Mouse (Mus musculus) hindbrain, embryonic 13.5 days (tissue): ENCODE data around the gene Nkap. TPM values are rescaled to one million over a fixed set of nuclear protein-coding genes. Genes with fewer than 3 reads are reported as not detected.
"Not testable (repeated sequence)": the region's sequence is repeated elsewhere in the genome, so short reads cannot be mapped to it uniquely, and the experiment has no call there.

Source experiments
- ATAC-seq: fragments of 200-750 bp; cut with Nextera tagmentation; 2 replicates; pipeline ENCODE4 v1.8.0; 2017; ENCODE audit warnings: moderate TSS enrichment; ENCODE audit not compliant: low FRiP score
- H3K27ac ChIP-seq: fragments of 300-500 bp; sonication (generic); 2 replicates; pipeline ENCODE4 v1.5.1; 2015; ENCODE audit warnings: inconsistent platforms, mild to moderate bottlenecking, moderate library complexity
- H3K27me3 ChIP-seq: fragments of 300-500 bp; sonication (generic); 2 replicates; pipeline ENCODE4 v1.6.1; 2015; ENCODE audit warnings: mild to moderate bottlenecking, inconsistent platforms
- H3K36me3 ChIP-seq: fragments of 300-500 bp; sonication (generic); 2 replicates; pipeline ENCODE4 v1.6.1; 2015; ENCODE audit warnings: mild to moderate bottlenecking, inconsistent platforms
- H3K4me1 ChIP-seq: fragments of 300-500 bp; sonication (generic); replicated peaks from 2 replicates; pipeline ENCODE4 v1.6.1; 2015; ENCODE audit warnings: inconsistent platforms
- H3K4me2 ChIP-seq: fragments of 300-500 bp; sonication (generic); 2 replicates; pipeline ENCODE4 v1.6.1; 2015; ENCODE audit warnings: inconsistent platforms, mild to moderate bottlenecking, moderate library complexity
- H3K4me3 ChIP-seq: fragments of 300-500 bp; sonication (generic); 2 replicates; pipeline ENCODE4 v1.5.1; 2015; ENCODE audit warnings: mild to moderate bottlenecking, inconsistent platforms
- H3K9ac ChIP-seq: fragments of 300-500 bp; sonication (generic); 2 replicates; pipeline ENCODE4 v1.6.1; 2015; ENCODE audit warnings: mild to moderate bottlenecking, inconsistent platforms
- H3K9me3 ChIP-seq: fragments of 300-500 bp; sonication (generic); 2 replicates; pipeline ENCODE4 v1.6.1; 2016; ENCODE audit warnings: inconsistent platforms
- WGBS: fragments of 180-500 bp; shearing (Covaris S2); methylation state at CpG from one replicate; pipeline ENCODE4 v1.1.7; 2015; 5-methylcytosine and 5-hydroxymethylcytosine counted together
- polyA plus RNA-seq: library from polyadenylated mRNA; unstranded; fragments of >200 nt; fragmentation: Nextera tagmentation; extraction: Ambion mirVana; gene quantifications from 2 replicates; pipeline ENCODE4 v1.2.1, GENCODE M21; 2015

Gene Nkap
- polyA plus RNA-seq, 1 experiment from 2014 or later = 24.2 TPM

GRCm38 (mm10) chrX:37167085-37167484 lies 40.5 kb downstream of the Nkap start:
- H3K4me3 ChIP-seq = no peak overlapping the region
- no peak overlapping the region for H3K27ac ChIP-seq
- no peak overlapping the region for H3K9ac ChIP-seq
- no peaks in the 10 kb centered on the region for H3K4me1 ChIP-seq
- ATAC-seq = no peak
- no peaks in the 10 kb centered on the region for H3K27me3 ChIP-seq
- no peak overlapping the region for H3K4me2 ChIP-seq
- no peaks in the 10 kb centered on the region for H3K36me3 ChIP-seq
- H3K9me3 ChIP-seq = no peaks in the 10 kb centered on the region
- 28% methylated on average over 3 of the region's 3 CpGs for WGBS

DNA sequence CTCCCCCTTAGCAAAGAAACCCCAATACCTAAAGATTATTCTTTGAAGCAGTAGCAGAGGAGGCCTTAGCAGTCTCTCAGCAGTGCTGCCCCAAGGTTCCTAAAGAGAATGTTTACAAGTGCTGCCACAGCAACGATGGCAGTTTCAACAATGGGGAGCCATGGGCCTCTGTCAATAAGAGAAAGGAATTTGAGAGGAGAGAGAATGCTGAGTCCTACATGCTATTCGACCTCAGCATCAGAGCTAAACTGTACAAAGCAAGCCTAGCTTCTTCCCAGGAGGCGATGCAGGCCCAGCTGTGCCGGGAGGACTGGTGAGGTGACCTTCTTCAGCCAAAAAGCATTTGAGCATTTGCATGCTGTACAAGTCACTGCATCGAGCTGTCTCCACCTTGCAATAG lies 42.1 kb downstream of the Nkap start, which contains the start of gene Akap14:
Akap14 (minus strand) TSS at position 101 of the 400 bp plus-strand sequence.
- no peak within 1 kb of the TSS for H3K4me2 ChIP-seq
- no peaks in the 10 kb centered on the region for H3K36me3 ChIP-seq
- no peaks in the 10 kb centered on the region for H3K4me1 ChIP-seq
- no peaks in the 10 kb centered on the region for H3K27me3 ChIP-seq
- H3K4me3 ChIP-seq = no peak within 1 kb of the TSS
- H3K9ac ChIP-seq = no peak within 1 kb of the TSS
- 37% methylated on average over 5 of the region's 5 CpGs for WGBS
- no peak for ATAC-seq
- no peak within 1 kb of the TSS for H3K27ac ChIP-seq
- no peaks in the 10 kb centered on the region for H3K9me3 ChIP-seq

DNA sequence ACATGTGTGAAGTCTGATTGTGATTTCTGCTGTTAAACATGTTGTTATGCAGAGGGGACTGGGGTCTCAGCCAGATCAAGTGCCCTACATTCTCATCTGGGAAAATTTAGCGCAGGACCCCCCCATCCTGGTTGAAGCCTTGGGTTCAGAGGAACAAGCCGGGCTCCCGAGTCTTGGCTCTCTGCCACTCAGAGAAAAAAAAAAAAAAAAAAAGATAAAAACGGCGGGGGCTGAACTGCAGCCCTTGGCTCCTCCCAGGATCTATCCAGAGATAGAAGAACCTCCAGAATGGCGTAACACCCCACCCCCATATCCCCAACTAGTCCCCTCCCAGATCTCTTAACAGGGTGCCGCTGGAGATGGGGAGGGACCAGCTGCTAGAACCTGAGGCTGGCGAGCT lies 57.8 kb downstream of the Nkap start:
- WGBS = 67% methylated on average over 6 of the region's 8 CpGs
- not testable (repeated sequence) for ATAC-seq

DNA sequence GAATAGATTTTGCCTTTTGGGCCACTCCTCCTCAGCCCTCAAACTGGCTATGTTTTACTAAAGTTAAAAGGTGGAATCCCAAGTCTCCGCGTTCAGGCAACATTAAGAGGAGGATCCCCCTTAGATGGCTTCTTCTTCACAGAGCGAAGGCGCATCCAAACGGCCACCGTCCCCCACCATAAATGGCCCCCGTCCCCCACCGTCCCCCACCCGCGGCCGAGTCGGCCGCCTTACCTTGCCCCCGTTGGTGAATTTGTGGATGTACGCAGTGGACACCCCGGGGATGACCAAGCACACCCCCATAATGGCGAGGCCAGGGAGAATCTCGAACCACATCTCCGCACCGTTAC lies 64.1 kb downstream of the Nkap start:
- 20% methylated on average over 20 of the region's 20 CpGs for WGBS
- no peaks in the 10 kb centered on the region for H3K27me3 ChIP-seq
- no peak; the same call in 1 of the 2 replicates for ATAC-seq

More for the DNA sequence above, 57.8 kb downstream of the Nkap start:
- not testable (repeated sequence) for H3K9ac ChIP-seq, H3K27ac ChIP-seq, H3K27me3 ChIP-seq, H3K4me1 ChIP-seq, H3K9me3 ChIP-seq, H3K4me3 ChIP-seq, H3K4me2 ChIP-seq, H3K36me3 ChIP-seq

DNA sequence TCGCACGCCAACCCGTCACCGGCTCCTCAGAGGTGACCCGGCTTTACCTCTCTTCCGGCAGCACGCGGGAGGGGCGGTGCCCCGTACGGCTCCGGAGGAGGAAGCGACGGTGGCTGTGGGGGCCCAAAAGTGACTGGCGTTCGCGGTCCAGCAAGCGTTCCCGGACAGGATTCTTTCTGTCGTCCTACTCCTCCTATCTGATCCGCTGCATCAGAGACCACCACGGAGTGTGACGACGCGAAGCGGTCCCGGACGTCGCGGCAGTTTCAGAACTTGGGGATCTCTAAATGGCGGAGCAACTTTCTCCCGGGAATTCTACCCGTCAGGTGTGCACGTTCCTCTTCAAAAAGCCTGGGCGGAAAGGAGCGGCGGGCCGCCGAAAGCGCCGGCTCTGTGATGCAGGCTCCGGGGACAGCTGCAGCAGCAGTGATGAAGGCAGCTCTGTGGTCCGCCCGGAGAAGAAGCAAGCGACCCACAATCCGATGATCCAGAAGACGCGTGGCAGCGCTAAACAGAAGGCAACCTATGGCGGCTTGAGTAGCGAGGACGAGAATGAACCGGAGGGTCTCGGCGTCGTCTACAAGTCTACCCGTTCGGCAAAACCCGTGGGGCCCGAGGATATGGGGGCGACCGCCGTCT lies 64.6 kb downstream of the Nkap start, which contains the start of the genes Ndufa1 and Rnf113a1:
Ndufa1 (minus strand) TSS at position 59 of the 639 bp plus-strand sequence.
Rnf113a1 (plus strand) TSS at position 141 of the 639 bp plus-strand sequence.
- H3K9me3 ChIP-seq = no peaks in the 10 kb centered on the region
- ATAC-seq = peak; percentile 89
- 13% methylated on average over 63 of the region's 63 CpGs for WGBS

More for the DNA sequence above, 64.1 kb downstream of the Nkap start:
- H3K4me3 ChIP-seq = peak overlapping the region; percentile 51
- peak overlapping the region; percentile 72 for H3K9ac ChIP-seq
- H3K9me3 ChIP-seq = no peaks in the 10 kb centered on the region
- no peaks in the 10 kb centered on the region for H3K36me3 ChIP-seq
- H3K4me1 ChIP-seq = peaks cover 11% of the 10 kb centered on the region; the same call in 1 of the 2 replicates
- H3K27ac ChIP-seq = peak overlapping the region; percentile 88
- peak overlapping the region; percentile 58 for H3K4me2 ChIP-seq

DNA sequence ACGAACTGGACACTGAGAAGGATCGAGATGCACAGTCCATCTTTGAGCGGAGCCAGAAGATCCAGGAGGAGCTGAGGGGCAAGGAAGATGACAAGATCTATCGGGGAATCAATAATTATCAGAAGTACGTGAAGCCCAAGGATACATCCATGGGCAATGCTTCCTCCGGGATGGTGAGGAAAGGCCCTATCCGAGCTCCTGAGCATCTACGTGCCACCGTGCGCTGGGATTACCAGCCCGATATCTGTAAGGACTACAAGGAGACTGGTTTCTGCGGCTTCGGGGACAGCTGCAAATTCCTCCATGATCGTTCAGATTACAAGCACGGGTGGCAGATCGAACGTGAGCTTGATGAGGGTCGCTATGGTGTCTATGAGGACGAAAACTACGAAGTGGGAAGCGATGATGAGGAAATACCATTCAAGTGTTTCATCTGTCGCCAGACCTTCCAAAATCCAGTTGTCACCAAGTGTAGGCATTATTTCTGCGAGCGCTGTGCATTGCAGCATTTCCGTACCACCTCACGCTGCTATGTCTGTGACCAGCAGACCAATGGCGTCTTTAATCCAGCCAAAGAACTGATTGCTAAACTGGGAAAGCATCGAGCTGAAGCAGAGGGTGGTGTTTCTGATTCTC lies 65.3 kb downstream of the Nkap start:
- H3K27ac ChIP-seq = peak overlapping the region; percentile 88
- H3K27me3 ChIP-seq = no peaks in the 10 kb centered on the region
- peak; percentile 30; the same call in 1 of the 2 replicates for ATAC-seq
- H3K9ac ChIP-seq = peak overlapping the region; percentile 72
- 24% methylated on average over 28 of the region's 28 CpGs for WGBS
- H3K36me3 ChIP-seq = no peaks in the 10 kb centered on the region
- peak overlapping the region; percentile 51 for H3K4me3 ChIP-seq
- peaks cover 11% of the 10 kb centered on the region; the same call in 1 of the 2 replicates for H3K4me1 ChIP-seq
- peak overlapping the region; percentile 58 for H3K4me2 ChIP-seq
- H3K9me3 ChIP-seq = no peaks in the 10 kb centered on the region

More for the DNA sequence above, 64.6 kb downstream of the Nkap start, which contains the start of the genes Ndufa1 and Rnf113a1:
- Histone ChIP-seq H3K27me3 (no peaks in the 10 kb centered on the region), H3K9ac (peak within 1 kb of the TSS; percentile 72), H3K36me3 (no peaks in the 10 kb centered on the region), H3K4me3 (peak within 1 kb of the TSS; percentile 51), H3K4me2 (peak within 1 kb of the TSS; percentile 58), H3K4me1 (peaks cover 11% of the 10 kb centered on the region; the same call in 1 of the 2 replicates), H3K27ac (peak within 1 kb of the TSS; percentile 88)

DNA sequence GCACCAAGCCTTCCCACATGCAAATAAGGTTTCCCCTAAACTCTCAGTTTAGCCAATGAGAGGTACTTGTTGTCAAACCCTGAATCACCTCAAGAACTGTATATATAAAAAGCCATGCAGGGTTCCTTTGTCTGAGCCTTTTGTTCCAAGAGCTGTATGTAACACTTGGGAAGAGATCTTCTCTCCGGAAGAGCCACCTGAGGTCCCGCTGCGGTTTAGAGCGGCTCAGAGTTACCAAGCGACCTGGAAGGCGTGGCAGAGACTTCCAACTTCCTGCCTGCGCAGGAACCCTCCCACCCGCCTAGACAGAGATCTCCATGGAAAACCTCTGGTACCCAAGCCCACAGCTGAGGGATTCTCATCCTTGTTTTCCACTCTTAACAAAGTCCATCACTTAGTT lies 72.1 kb downstream of the Nkap start:
- ATAC-seq = no peak
- 59% methylated on average over 8 of the region's 8 CpGs for WGBS

More for the DNA sequence above, 72.1 kb downstream of the Nkap start:
- no peak overlapping the region for H3K9ac ChIP-seq
- no peak overlapping the region for H3K4me3 ChIP-seq
- H3K4me1 ChIP-seq = no peaks in the 10 kb centered on the region
- no peaks in the 10 kb centered on the region for H3K27me3 ChIP-seq
- H3K27ac ChIP-seq = no peak overlapping the region
- no peaks in the 10 kb centered on the region for H3K36me3 ChIP-seq
- H3K4me2 ChIP-seq = no peak overlapping the region
- no peaks in the 10 kb centered on the region for H3K9me3 ChIP-seq

Other genes with a start within 250 kb of the Nkap start
- 14.4 and 14.6 TPM in 2 replicates for gene Nkrf, start 223.9 kb upstream of the Nkap start, polyA plus RNA-seq
- gene Sept6, start 135.0 kb upstream of the Nkap start, polyA plus RNA-seq = 76.5 TPM in 2 replicates
- 0.10 TPM in 1 of 2 replicates, not detected in the other for gene Sowahd, start 78.0 kb upstream of the Nkap start, polyA plus RNA-seq
- 349 and 381 TPM in 2 replicates for gene Rpl39, start 41.4 kb upstream of the Nkap start, polyA plus RNA-seq
- 33.6 and 36.2 TPM in 2 replicates for gene Upf3b, start 16.5 kb upstream of the Nkap start, polyA plus RNA-seq
- 0.28 and 0.30 TPM in 2 replicates for gene Akap14, start 42.0 kb downstream of the Nkap start, polyA plus RNA-seq
- 683 and 716 TPM in 2 replicates for gene Ndufa1, start 64.4 kb downstream of the Nkap start, polyA plus RNA-seq
- gene Rnf113a1, start 64.5 kb downstream of the Nkap start, polyA plus RNA-seq = 18.6 and 20.0 TPM in 2 replicates
- not detected in 2 replicates for gene Gm9, start 84.2 kb downstream of the Nkap start, polyA plus RNA-seq
- not detected in 2 replicates for gene Rhox1, start 95.5 kb downstream of the Nkap start, polyA plus RNA-seq
- gene Rhox2a, start 118.2 kb downstream of the Nkap start, polyA plus RNA-seq = 0.32 TPM in 1 of 2 replicates, not detected in the other
- gene Rhox3a, start 123.1 kb downstream of the Nkap start, polyA plus RNA-seq = not detected in 2 replicates
- gene Rhox4a, start 138.5 kb downstream of the Nkap start, polyA plus RNA-seq = not detected in 2 replicates